Mouse (Mus musculus) small intestine, adult 2 months (tissue): ENCODE results near the gene Gpx8. TPM values are rescaled to one million over a fixed set of nuclear protein-coding genes. Genes with fewer than 3 reads are reported as not detected.
A peak's percentile ranks its signal among the peaks of the same experiment; 100 is the strongest.
"Not testable (repeated sequence)": the region's sequence is repeated elsewhere in the genome, so short reads cannot be mapped to it uniquely, and the experiment has no call there.

Experiments
- H3K27ac ChIP-seq: fragments of 200-500 bp; 2 replicates; pipeline ENCODE4 v1.5.1; 2012; ENCODE audit warnings: low read depth, low read length, control low read depth, inconsistent platforms; ENCODE audit not compliant: insufficient read depth
- H3K27me3 ChIP-seq: fragments of 200-500 bp; 2 replicates; pipeline ENCODE4 v1.6.1; 2012; ENCODE audit warnings: mild to moderate bottlenecking, moderate library complexity, low read length, inconsistent platforms; ENCODE audit not compliant: control insufficient read depth, insufficient read depth
- H3K36me3 ChIP-seq: fragments of 200-500 bp; 2 replicates; pipeline ENCODE4 v1.6.1; 2012; ENCODE audit warnings: mild to moderate bottlenecking, low read length, control low read depth, inconsistent platforms; ENCODE audit not compliant: control insufficient read depth, insufficient read depth
- H3K4me1 ChIP-seq: fragments of 200-500 bp; 2 replicates; pipeline ENCODE4 v1.6.1; 2012; ENCODE audit warnings: low read length, inconsistent platforms, mixed read lengths; ENCODE audit not compliant: control insufficient read depth, insufficient read depth, insufficient read length
- H3K4me3 ChIP-seq: fragments of 200-500 bp; 2 replicates; pipeline ENCODE4 v1.5.1; 2012; ENCODE audit warnings: low read depth, mild to moderate bottlenecking, control low read depth, inconsistent platforms, low read length, moderate library complexity
- CTCF ChIP-seq: fragments of 200-500 bp; IDR thresholded peaks from 2 replicates; pipeline ENCODE4 v1.5.1; 2012; ENCODE audit warnings: low read depth, mild to moderate bottlenecking, control low read depth, inconsistent platforms, low read length, moderate library complexity, mixed read lengths; ENCODE audit not compliant: insufficient replicate concordance, insufficient read length; ENCODE audit errors: extremely low read depth
- POLR2A ChIP-seq: fragments of 200-500 bp; IDR thresholded peaks from 2 replicates; pipeline ENCODE4 v1.6.1; 2012; ENCODE audit warnings: low read depth, mild to moderate bottlenecking, control low read depth, inconsistent platforms, low read length, moderate library complexity
- WGBS: fragments of 180-500 bp; shearing (Covaris S2); methylation state at CpG from one replicate; pipeline ENCODE4 v1.1.7; 2018; 5-methylcytosine and 5-hydroxymethylcytosine counted together
- polyA plus RNA-seq: library from polyadenylated mRNA; depleted of rRNA; stranded (reverse); fragments of >200 nt; gene quantifications from 2 replicates; pipeline ENCODE4 v1.2.3, GENCODE M21; 2012

Gpx8 gene
- polyA plus RNA-seq, 1 experiment = 0.30 TPM

- TF ChIP-seq POLR2A = no peak
- no peak for TF ChIP-seq CTCF
- Histone ChIP-seq H3K36me3 (no peaks in the 10 kb centered on the region), H3K27me3 (0 out of 2 replicates have a peak, but pooled peaks cover 2% of the 10 kb centered on the region), H3K27ac (no peak overlapping the region), H3K4me3 (no peak overlapping the region), H3K4me1 (peaks cover 7% of the 10 kb centered on the region; the same call in 1 of the 2 replicates)
- WGBS = 52% methylated on average over 8 of the region's 8 CpGs
Measured at GRCm38 (mm10) chr13:113022467-113022866, 23.7 kb downstream of the Gpx8 start.

GRCm38 (mm10) chr13:113021521-113021920 is 24.7 kb downstream of the Gpx8 start:
- Histone ChIP-seq H3K4me1 (peaks cover 7% of the 10 kb centered on the region; the same call in 1 of the 2 replicates), H3K27me3 (0 out of 2 replicates have a peak, but pooled peaks cover 2% of the 10 kb centered on the region), H3K36me3 (no peaks in the 10 kb centered on the region), H3K4me3 (no peak overlapping the region), H3K27ac (no peak overlapping the region)
- 51% methylated on average over 2 of the region's 2 CpGs for WGBS
- TF ChIP-seq POLR2A = no peak

- not testable (repeated sequence) for H3K27me3 ChIP-seq, H3K4me1 ChIP-seq, H3K36me3 ChIP-seq
- peak overlapping the region; percentile 57 for H3K4me3 ChIP-seq
- 6% methylated on average over 19 of the region's 20 CpGs for WGBS
- peak overlapping the region; percentile 59 for H3K27ac ChIP-seq
Measured at GRCm38 (mm10) chr13:113013174-113013953, 32.8 kb downstream of the Gpx8 start.

GRCm38 (mm10) chr13:113012683-113013082 is 33.5 kb downstream of the Gpx8 start:
- WGBS = 69% methylated on average over 6 of the region's 6 CpGs
- H3K4me3 ChIP-seq = no peak overlapping the region

GRCm38 (mm10) chr13:113000576-113001318 is 45.5 kb downstream of the Gpx8 start:
- no peak for TF ChIP-seq CTCF
- TF ChIP-seq POLR2A = no peak
- peaks cover 12% of the 10 kb centered on the region; the same call in 1 of the 2 replicates for H3K27me3 ChIP-seq
- 24% methylated on average over 9 of the region's 9 CpGs for WGBS
- H3K4me1 ChIP-seq = peaks cover 6% of the 10 kb centered on the region
- H3K27ac ChIP-seq = no peak overlapping the region
- H3K36me3 ChIP-seq = no peaks in the 10 kb centered on the region
- H3K4me3 ChIP-seq = no peak overlapping the region

More at GRCm38 (mm10) chr13:113012683-113013082, 33.5 kb downstream of the Gpx8 start:
- TF ChIP-seq CTCF (no peak), POLR2A (no peak)
- Histone ChIP-seq H3K36me3 (no peaks in the 10 kb centered on the region), H3K27ac (no peak overlapping the region), H3K27me3 (no peaks in the 10 kb centered on the region), H3K4me1 (no peaks in the 10 kb centered on the region; the same call in 1 of the 2 replicates)

- H3K4me3 ChIP-seq = no peak overlapping the region
- WGBS = 66% methylated on average over 3 of the region's 3 CpGs
- H3K27ac ChIP-seq = no peak overlapping the region
- H3K27me3 ChIP-seq = peaks cover 15% of the 10 kb centered on the region; the same call in 1 of the 2 replicates
- H3K36me3 ChIP-seq = no peaks in the 10 kb centered on the region
- peaks cover 6% of the 10 kb centered on the region for H3K4me1 ChIP-seq
- no peak for TF ChIP-seq POLR2A
- no peak for TF ChIP-seq CTCF
Measured at GRCm38 (mm10) chr13:113000090-113000489, 46.1 kb downstream of the Gpx8 start.

GRCm38 (mm10) chr13:112998427-112999201 is 47.6 kb downstream of the Gpx8 start:
- H3K27me3 ChIP-seq = peaks cover 22% of the 10 kb centered on the region
- no peak for TF ChIP-seq CTCF
- TF ChIP-seq POLR2A = no peak
- 2% methylated on average over 46 of the region's 46 CpGs for WGBS
- H3K4me1 ChIP-seq = peaks cover 11% of the 10 kb centered on the region
- no peaks in the 10 kb centered on the region for H3K36me3 ChIP-seq
- no peak overlapping the region for H3K27ac ChIP-seq
- peak overlapping the region; percentile 44 for H3K4me3 ChIP-seq
